Mouse (Mus musculus) kidney, postnatal 14 days (tissue): ENCODE measurements around the gene Gldc.

Experiments
- DNase-seq: peaks from one replicate; pipeline ENCODE4 v3.0.0; 2022; ENCODE audit warnings: mixed read lengths

The Gldc gene

DNA sequence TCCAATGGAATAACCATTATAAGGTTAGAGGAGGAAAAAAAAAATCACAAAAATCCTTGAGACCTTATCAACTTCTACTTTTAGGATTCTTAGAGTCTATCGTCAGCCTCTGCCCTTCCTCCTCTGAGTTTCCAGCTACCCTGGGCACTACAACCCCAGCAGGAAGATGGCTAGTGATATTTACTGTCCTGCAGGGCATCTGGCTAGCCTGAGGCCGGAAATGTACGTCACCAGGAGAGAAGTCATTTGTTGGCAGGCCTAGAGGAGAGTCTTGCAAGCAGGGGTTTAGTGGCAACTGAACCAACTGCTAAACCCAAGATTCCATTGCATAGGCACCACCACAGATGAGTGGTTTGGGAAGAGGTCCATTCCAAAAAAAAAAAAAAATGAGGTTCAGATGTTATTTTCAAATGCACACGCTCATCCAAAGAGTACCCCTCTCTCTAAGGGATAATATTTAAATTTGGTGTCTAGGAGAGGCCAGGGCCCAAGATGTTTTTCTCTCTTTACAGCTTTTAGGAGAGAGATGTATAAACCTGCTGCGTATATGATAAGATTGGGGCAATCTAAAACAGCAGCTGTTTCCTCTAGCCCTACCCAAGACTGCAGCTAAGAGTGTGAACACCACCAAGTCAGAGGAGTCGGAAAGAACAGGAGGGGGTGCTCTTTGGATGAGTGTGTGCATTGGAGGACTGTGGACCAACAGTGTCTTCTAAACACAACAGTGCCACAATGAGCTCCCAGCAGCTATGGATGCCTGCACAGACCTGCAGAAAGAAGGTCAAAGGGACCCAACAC lies 70.0 kb downstream of the Gldc start:
- no peak for DNase-seq

- no peak for DNase-seq
Measured at GRCm38 (mm10) chr19:30102620-30103019, 72.6 kb downstream of the Gldc start.

GRCm38 (mm10) chr19:30100571-30100970 lies 74.7 kb downstream of the Gldc start:
- DNase-seq, result no peak

DNA sequence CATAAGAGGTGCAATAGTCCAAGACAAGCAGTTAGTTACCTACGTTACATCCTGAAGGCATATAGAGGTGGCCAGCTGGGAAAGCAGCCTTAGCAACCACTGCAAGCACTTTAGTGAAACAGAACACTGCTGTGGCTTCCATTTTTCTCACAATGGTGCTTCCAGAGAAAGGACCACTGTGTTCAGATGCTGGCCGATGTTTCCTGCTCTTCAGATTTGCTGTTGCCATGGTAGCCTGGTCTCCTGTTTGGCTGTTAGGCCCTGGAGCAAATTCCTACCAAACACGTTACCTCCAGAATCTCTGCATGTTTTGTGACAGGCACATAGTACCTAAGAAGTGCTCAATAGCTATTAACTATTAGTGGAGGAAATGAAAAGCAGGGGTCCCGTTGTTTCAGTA lies 78.2 kb downstream of the Gldc start:
- DNase-seq, result peak; percentile 23

DNA sequence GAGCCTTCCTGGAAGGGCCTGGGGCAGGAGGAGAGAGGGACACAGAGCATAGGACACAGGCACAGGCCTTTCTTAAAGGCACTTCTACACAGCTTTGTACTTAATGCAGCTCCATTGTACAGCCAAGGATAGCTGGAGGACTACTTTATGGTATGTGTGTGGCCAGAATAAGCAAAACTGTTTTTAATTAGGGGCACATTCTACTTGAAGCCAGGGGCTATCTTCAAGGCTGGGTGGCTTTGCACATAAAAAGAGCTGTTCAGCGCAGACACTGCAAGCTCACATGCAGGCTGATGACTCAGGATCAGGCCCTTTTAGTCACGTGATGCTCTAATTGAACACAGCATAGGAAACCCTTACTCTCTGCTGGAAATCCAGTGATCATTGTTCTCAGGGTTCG lies 79.0 kb downstream of the Gldc start:
- DNase-seq, result peak; percentile 17

DNA sequence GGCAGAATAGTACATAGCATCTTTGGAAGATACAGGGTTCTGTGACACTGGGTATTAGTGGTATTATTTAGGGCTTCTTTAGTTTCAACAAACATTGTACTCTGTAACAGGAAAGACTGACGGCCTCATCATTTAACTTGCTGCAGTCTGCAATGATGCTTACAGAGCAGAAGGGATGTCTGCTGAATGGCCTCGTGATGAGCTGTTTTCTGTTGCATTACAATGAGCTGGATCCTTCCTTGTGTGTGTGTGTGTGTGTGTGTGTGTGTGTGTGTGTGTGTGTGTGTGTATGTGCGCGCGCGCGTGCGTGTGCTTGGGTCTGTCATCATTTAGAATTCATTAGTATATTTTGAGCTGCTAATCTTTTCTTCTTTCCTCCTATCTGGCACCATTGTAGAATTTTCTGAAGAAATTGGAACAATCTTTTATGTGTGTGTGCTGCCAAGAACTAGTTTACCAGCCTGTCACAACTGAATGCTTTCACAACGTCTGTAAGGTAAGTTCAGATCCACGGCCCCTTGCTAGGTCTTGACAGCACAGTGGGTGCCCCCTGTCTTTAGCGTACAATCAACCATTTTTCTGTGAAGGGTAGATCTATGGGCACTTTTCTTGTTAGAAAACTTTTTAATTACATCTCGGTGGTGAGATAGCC lies 83.5 kb downstream of the Gldc start:
- no peak for DNase-seq

DNA sequence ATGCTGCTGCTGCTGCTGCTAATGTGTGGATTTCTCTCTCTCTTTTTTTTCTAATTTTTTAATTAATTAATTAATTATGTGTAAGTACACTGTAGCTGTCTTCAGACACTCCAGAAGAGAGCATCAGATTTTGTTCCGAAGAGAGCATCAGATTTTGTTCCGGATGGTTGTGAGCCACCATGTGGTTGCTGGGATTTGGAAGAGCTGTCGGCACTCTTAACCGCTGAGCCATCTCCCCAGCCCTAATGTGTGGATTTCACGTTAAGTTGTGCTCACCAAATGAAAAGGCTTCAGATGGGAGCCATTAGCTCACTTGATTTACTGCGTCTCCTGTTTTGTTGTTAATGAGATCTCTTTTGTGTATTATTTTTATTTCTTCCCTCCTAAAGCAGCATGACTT lies 85.1 kb downstream of the Gldc start:
- DNase-seq, result no peak

DNA sequence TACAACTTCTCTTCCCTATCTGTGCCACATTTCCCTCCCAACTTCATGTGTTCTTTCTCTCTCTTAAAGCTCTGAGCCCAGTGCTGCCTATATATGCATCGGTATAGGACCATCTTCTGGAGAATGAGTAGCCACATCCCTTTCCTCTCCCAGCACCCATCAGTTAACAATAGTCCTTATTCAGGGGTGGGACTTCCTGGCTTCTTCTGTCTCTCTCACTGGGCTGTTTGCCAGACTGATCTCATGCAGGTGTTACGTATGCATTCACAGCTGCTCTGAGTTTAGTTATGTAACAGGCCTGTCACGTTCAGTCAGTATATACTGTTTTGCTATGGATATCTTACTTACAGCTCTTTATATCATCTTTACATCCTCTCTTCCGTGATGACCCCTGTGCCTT lies 109.4 kb downstream of the Gldc start:
- DNase-seq, result peak; percentile 6

DNA sequence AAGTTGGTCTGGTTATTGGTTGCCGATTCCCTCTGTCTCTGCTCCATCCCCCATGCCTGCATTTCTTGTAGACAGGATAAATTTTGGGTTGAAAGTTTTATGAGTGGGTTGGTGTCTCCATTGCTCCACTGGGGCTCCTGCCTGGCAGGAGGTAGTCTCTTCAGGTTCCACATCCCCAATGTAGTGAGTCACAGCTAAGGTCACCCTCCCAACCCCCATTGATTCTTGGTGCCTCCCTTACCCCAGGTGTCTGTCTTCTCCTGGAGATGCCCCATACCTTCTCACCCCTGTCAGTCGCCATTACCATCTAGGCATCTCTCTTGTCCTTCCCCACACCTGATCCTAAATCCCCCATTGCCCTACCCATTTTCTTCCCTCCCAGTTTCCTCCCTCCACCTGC lies 121.0 kb downstream of the Gldc start:
- no peak for DNase-seq

DNA sequence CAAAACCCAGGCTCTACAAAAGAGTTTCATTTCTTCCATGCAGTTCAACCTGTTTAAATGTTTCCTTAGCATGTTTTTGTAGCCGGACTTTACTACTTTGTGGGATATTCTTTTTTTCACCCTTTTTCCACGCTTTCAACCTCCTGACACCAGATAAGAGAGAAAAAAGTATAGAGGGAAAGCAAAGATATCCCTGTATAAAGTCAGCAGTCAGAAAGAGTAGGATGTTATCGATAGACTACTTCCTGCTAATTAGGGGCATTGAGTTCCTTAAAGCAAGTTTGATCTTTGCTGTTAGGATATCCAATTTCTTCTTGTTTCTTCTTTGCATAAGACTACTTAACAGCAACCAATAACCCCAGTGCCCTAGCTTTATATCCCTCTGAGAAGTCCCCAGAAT lies 123.8 kb downstream of the Gldc start:
- DNase-seq, result no peak

DNA sequence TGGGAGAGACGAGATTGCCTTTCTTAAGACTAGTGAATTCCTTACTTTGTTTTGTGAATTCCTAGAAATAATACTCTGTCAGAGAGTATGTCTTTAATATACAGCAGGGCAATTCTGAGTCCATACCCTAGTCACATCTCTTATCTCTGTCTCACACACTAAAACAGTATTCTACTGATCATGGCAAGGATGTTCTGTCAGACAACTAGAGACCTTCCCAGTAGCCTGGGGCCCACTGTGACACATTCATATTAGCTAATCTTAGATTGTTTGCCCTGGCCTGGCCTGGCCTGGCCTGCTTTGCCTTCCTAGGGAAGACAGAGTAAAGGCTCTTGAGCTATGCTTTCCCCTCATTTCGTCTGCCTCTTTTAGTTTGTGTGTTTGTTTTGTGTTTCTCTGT lies 124.6 kb downstream of the Gldc start:
- DNase-seq, result no peak
